Mouse (Mus musculus): Measurements from ENCODE around the gene Nemp1. TPM values are rescaled to one million over a fixed set of nuclear protein-coding genes. Genes with fewer than 3 reads are reported as not detected.
A peak's percentile ranks its signal among the peaks of the same experiment; 100 is the strongest.

Nemp1 gene
- polyA plus RNA-seq, 1 experiment = 2.5 TPM

- peaks cover 43% of the 10 kb centered on the region for H3K36me3 ChIP-seq (ENCODE audit: control insufficient read depth, insufficient read depth, low read length)
- no peaks in the 10 kb centered on the region for H3K27me3 ChIP-seq (ENCODE audit: control insufficient read depth, insufficient read depth, low read length)
- H3K4me1 ChIP-seq (ENCODE audit: control insufficient read depth, insufficient read depth, insufficient read length, low read length) = peaks cover 15% of the 10 kb centered on the region; the same call in 1 of the 2 replicates
- H3K27ac ChIP-seq (ENCODE audit: insufficient read depth, low read depth, low read length) = peak within 1 kb of the TSS; percentile 98
- 45% methylated on average over 2 of the region's 2 CpGs for WGBS
- no peak for TF ChIP-seq POLR2A (IDR thresholded peaks at IDR 0.05; ENCODE audit: low read depth, low read length)
- peak; percentile 71 for TF ChIP-seq CTCF (IDR thresholded peaks at IDR 0.05; ENCODE audit: extremely low read depth, insufficient read length, insufficient replicate concordance, low read depth, low read length)
- H3K4me3 ChIP-seq (ENCODE audit: low read depth, low read length) = peak within 1 kb of the TSS; percentile 69
Measured at GRCm38 (mm10) chr10:127704766-127705220, 38.1 kb downstream of the Nemp1 start, which contains the start of gene Myo1a. Myo1a (plus strand) TSS chr10:127705170.

- WGBS = 80% methylated on average over 4 of the region's 4 CpGs
- TF ChIP-seq POLR2A (IDR thresholded peaks at IDR 0.05; ENCODE audit: low read depth, low read length) (no peak), CTCF (IDR thresholded peaks at IDR 0.05; ENCODE audit: extremely low read depth, insufficient read length, insufficient replicate concordance, low read depth, low read length) (no peak)
- peaks cover 15% of the 10 kb centered on the region; the same call in 1 of the 2 replicates for H3K4me1 ChIP-seq (ENCODE audit: control insufficient read depth, insufficient read depth, insufficient read length, low read length)
- H3K4me3 ChIP-seq (ENCODE audit: low read depth, low read length) = peak overlapping the region; percentile 69
- peaks cover 52% of the 10 kb centered on the region for H3K36me3 ChIP-seq (ENCODE audit: control insufficient read depth, insufficient read depth, low read length)
- peak overlapping the region; percentile 94; the same call in 1 of the 2 replicates for H3K27ac ChIP-seq (ENCODE audit: insufficient read depth, low read depth, low read length)
- no peaks in the 10 kb centered on the region for H3K27me3 ChIP-seq (ENCODE audit: control insufficient read depth, insufficient read depth, low read length)
Measured at GRCm38 (mm10) chr10:127705783-127706182, 39.1 kb downstream of the Nemp1 start.

GRCm38 (mm10) chr10:127707721-127708120 is 41.0 kb downstream of the Nemp1 start:
- Histone ChIP-seq H3K36me3 (ENCODE audit: control insufficient read depth, insufficient read depth, low read length) (peaks cover 71% of the 10 kb centered on the region), H3K4me3 (ENCODE audit: low read depth, low read length) (peak overlapping the region; percentile 39), H3K27me3 (ENCODE audit: control insufficient read depth, insufficient read depth, low read length) (no peaks in the 10 kb centered on the region), H3K4me1 (ENCODE audit: control insufficient read depth, insufficient read depth, insufficient read length, low read length) (peaks cover 12% of the 10 kb centered on the region; the same call in 1 of the 2 replicates), H3K27ac (ENCODE audit: insufficient read depth, low read depth, low read length) (peak overlapping the region; percentile 54)
- WGBS = 30% methylated on average over 7 of the region's 7 CpGs
- TF ChIP-seq CTCF (IDR thresholded peaks at IDR 0.05; ENCODE audit: extremely low read depth, insufficient read length, insufficient replicate concordance, low read depth, low read length) (0 out of 2 replicates have a peak, but pooled peaks have one; percentile 1), POLR2A (IDR thresholded peaks at IDR 0.05; ENCODE audit: low read depth, low read length) (no peak)

GRCm38 (mm10) chr10:127708850-127709370 is 42.2 kb downstream of the Nemp1 start:
- H3K36me3 ChIP-seq (ENCODE audit: control insufficient read depth, insufficient read depth, low read length) = peaks cover 83% of the 10 kb centered on the region
- peaks cover 12% of the 10 kb centered on the region; the same call in 1 of the 2 replicates for H3K4me1 ChIP-seq (ENCODE audit: control insufficient read depth, insufficient read depth, insufficient read length, low read length)
- no peak overlapping the region for H3K27ac ChIP-seq (ENCODE audit: insufficient read depth, low read depth, low read length)
- TF ChIP-seq CTCF (IDR thresholded peaks at IDR 0.05; ENCODE audit: extremely low read depth, insufficient read length, insufficient replicate concordance, low read depth, low read length) = no peak
- no peak for TF ChIP-seq POLR2A (IDR thresholded peaks at IDR 0.05; ENCODE audit: low read depth, low read length)
- no peaks in the 10 kb centered on the region for H3K27me3 ChIP-seq (ENCODE audit: control insufficient read depth, insufficient read depth, low read length)
- no peak overlapping the region for H3K4me3 ChIP-seq (ENCODE audit: low read depth, low read length)
- WGBS = 87% methylated on average over 3 of the region's 3 CpGs

- TF ChIP-seq CTCF (IDR thresholded peaks at IDR 0.05; ENCODE audit: extremely low read depth, insufficient read length, insufficient replicate concordance, low read depth, low read length) (no peak), POLR2A (IDR thresholded peaks at IDR 0.05; ENCODE audit: low read depth, low read length) (no peak)
- Histone ChIP-seq H3K27ac (ENCODE audit: insufficient read depth, low read depth, low read length) (no peak overlapping the region), H3K27me3 (ENCODE audit: control insufficient read depth, insufficient read depth, low read length) (no peaks in the 10 kb centered on the region), H3K4me1 (ENCODE audit: control insufficient read depth, insufficient read depth, insufficient read length, low read length) (peaks cover 9% of the 10 kb centered on the region; the same call in 1 of the 2 replicates), H3K36me3 (ENCODE audit: control insufficient read depth, insufficient read depth, low read length) (peaks cover 90% of the 10 kb centered on the region), H3K4me3 (ENCODE audit: low read depth, low read length) (no peak overlapping the region)
- 83% methylated on average over 13 of the region's 13 CpGs for WGBS
Measured at GRCm38 (mm10) chr10:127710331-127710730, 43.6 kb downstream of the Nemp1 start.

GRCm38 (mm10) chr10:127712736-127713135 is 46.0 kb downstream of the Nemp1 start:
- H3K4me3 ChIP-seq (ENCODE audit: low read depth, low read length) = no peak overlapping the region
- TF ChIP-seq CTCF (IDR thresholded peaks at IDR 0.05; ENCODE audit: extremely low read depth, insufficient read length, insufficient replicate concordance, low read depth, low read length) = no peak
- no peak overlapping the region for H3K27ac ChIP-seq (ENCODE audit: insufficient read depth, low read depth, low read length)
- peaks cover 93% of the 10 kb centered on the region for H3K36me3 ChIP-seq (ENCODE audit: control insufficient read depth, insufficient read depth, low read length)
- 94% methylated on average over 6 of the region's 6 CpGs for WGBS
- no peaks in the 10 kb centered on the region for H3K27me3 ChIP-seq (ENCODE audit: control insufficient read depth, insufficient read depth, low read length)
- H3K4me1 ChIP-seq (ENCODE audit: control insufficient read depth, insufficient read depth, insufficient read length, low read length) = peaks cover 1% of the 10 kb centered on the region; the same call in 1 of the 2 replicates

- H3K27ac ChIP-seq (ENCODE audit: insufficient read depth, low read depth, low read length) = peak overlapping the region; percentile 38; the same call in 1 of the 2 replicates
- TF ChIP-seq POLR2A (IDR thresholded peaks at IDR 0.05; ENCODE audit: low read depth, low read length) (no peak), CTCF (IDR thresholded peaks at IDR 0.05; ENCODE audit: extremely low read depth, insufficient read length, insufficient replicate concordance, low read depth, low read length) (no peak)
- no peaks in the 10 kb centered on the region for H3K27me3 ChIP-seq (ENCODE audit: control insufficient read depth, insufficient read depth, low read length)
- peak overlapping the region; percentile 31 for H3K4me3 ChIP-seq (ENCODE audit: low read depth, low read length)
- H3K36me3 ChIP-seq (ENCODE audit: control insufficient read depth, insufficient read depth, low read length) = peaks cover 47% of the 10 kb centered on the region
- H3K4me1 ChIP-seq (ENCODE audit: control insufficient read depth, insufficient read depth, insufficient read length, low read length) = no peaks in the 10 kb centered on the region; the same call in 1 of the 2 replicates
- 66% methylated on average over 20 of the region's 20 CpGs for WGBS
Measured at GRCm38 (mm10) chr10:127721671-127722418, 55.1 kb downstream of the Nemp1 start.

All from small intestine, adult 2 months (tissue).